Mouse (Mus musculus): ENCODE measurements around the gene Ina.
A peak's percentile ranks its signal among the peaks of the same experiment; 100 is the strongest.

The Ina gene

DNA sequence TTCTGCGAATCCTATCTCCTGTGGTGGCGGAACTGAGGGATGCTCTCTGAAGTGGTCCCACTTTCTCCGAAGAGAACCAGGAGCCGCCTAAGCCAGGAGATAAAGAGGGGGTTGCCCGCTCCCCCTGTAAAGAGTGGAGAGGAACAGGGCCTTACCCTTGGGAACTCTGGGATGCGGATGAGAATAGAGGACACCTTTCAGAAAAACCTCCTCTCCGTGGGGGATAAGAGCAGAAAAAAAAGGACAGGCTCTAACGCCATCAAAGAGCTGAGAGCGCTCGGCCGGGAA, 395 bp upstream of the Ina start:
- DNase-seq (ENCODE audit: low spot score) = no peak

DNA sequence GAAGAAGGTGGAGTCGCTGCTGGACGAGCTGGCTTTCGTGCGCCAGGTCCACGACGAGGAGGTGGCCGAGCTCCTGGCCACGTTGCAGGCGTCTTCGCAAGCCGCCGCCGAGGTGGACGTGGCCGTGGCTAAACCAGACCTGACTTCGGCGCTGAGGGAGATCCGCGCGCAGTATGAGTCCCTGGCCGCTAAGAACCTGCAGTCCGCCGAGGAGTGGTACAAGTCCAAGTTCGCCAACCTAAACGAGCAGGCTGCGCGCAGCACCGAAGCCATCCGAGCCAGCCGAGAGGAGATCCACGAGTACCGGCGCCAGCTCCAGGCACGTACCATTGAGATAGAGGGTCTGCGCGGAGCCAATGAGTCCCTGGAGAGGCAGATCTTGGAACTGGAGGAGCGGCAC, 898 bp downstream of the Ina start:
- DNase-seq (ENCODE audit: low spot score) = peak; percentile 7

DNA sequence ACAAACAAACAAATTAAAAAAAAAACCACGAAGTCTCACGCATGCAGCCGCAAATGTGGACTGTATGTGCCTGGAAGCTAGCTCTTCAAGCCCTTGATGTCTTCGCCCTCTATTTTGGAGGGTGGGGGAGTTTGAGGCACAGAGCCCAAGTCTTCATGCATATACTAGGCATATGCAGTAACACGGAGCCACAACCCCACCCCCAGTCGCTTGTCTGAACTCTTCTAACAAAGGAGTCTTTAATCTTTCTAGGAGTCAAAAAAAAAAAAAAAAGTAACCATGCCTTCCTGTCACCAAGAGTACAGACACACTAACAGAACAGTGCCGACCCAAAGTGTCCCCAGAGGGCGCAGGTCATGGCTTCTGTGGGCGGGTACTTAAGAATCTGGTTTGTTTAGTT, 1.5 kb downstream of the Ina start:
- DNase-seq (ENCODE audit: low spot score) = no peak

DNA sequence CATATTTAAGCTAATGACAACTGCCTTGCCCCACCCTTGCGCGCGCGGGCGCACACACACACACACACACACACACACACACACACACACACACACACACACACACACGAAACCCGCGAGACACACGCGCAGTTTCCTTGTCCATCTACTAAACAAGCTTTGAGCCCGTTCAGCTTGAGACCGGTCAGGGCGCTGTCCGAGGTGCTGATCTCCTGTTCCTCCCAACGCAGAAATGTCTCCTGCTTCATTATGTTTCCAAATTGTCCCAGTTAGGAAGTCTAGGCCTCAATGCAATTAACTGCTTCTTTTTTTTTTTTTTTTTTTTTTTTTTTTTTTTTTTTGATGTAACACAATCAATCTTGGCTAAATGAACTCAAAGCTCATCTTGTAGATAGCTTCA, 2.0 kb downstream of the Ina start:
- peak; percentile 80 for DNase-seq (ENCODE audit: low spot score)

DNA sequence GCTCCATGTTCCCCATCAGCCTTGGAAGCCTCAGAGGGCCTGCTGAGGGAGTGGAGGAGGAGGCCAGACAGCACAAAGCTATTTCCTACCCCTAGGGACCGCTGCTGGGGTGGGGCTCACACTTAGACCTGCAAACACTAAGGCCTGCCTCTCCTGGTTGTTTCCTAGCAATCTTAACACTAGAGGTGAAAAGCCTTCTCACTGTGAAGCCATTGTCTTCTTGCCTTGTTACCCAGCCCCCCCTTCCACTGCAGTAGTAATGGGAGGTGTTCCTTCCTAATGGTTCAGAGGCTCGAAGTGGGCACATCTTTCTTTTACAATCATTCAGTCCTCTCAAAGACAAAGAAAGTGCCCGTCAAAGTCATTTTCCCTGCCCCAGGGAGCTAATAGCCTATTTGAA, 3.3 kb downstream of the Ina start:
- DNase-seq (ENCODE audit: low spot score) = no peak

DNA sequence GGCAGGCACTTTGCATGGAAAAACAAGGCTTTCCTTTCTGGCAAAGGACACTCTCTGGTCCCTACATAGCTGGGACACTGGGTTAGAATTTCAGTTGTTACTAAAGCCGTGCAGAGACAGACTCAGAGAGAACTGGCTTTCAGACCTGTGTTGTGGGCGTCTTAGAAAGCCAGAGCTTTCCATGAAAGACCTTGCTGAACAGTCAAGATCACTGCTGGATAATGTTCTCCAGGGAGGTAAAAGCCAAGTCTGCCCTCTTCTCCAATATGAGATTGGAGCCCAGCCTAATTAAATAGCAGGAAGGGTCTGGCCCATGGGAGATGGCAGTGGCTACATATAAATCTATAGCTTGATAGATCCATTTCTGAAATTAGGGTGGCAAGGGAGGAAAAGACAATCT, 3.8 kb downstream of the Ina start:
- no peak for DNase-seq (ENCODE audit: low spot score)

DNA sequence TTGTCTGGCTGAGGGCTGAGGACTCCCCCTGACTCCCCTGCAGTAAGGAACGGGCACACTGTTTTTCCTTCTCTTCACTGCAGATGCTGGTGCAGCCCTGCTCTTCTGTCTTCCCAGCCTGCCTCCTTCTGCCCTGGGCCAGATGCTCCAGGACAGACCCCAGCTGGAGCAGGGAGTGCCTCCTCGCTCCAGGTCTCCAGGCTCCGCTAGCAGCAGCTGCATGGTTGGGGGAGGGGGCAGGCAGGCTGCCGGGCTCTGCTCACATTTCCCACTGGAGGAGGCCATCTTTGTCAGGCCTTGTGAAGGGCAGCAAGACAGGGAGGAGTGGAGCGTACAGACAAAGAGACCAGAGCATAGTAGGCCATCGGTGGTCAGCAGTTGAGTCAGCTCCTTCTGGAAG, 4.8 kb downstream of the Ina start:
- DNase-seq (ENCODE audit: low spot score) = no peak

DNA sequence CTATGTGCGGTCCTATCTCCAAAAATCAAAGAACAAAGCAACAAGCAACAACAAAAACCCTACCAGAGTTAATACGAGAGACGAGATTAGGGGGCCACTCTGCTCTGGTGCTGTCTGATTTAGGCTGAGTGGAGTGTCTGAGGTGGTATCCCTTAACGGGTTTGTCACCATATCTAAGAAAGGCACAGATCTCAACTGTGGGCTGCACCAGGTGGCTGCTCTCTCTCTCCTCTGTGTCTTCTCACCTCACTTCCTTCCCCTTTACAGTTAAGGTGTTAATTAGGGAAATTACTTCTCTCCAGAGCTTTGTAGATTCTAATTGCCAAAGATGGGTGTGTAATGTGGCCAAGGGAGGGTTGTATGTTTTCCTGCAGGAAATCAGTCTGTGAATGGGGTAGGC, 8.2 kb downstream of the Ina start:
- DNase-seq (ENCODE audit: low spot score) = no peak

DNA sequence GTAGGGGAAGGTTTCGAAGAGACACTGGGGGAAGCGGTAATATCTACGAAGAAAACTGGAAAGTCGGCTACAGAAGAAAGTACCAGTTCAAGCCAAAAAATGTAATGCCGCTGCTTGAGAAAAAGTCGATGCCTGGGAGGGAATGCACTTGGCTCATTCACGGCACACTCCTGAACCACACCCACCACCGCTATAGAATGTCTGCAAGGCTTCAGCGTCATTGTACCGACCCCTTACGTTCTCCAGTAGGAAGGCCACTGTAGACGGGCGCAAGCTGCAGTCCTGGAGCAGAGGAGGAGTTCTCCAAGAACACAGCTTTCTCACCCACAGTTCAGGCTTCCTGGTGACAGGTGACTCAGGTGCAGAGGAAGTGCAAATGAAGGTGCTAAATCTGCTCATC, 9.0 kb downstream of the Ina start:
- DNase-seq (ENCODE audit: low spot score) = no peak

DNA sequence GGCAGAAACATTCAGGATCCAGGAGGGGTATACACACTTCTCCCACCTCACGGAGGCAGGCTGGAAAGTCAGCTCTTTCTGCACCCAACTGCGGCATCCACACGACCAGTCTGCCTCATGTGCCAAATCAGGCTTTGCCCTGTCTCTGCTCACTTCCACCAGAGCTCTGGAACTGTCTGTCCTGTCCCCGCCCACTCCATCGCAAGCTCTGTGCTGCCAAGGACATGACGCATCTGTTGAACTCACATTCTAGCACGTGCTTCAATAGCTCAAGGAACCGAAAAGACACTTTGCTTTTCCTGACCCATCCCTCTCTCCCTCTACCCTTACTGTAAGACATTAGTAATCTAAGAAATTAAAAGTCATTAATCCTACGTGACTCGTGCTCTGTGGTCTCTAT, 10.5 kb downstream of the Ina start:
- DNase-seq (ENCODE audit: low spot score) = no peak

DNA sequence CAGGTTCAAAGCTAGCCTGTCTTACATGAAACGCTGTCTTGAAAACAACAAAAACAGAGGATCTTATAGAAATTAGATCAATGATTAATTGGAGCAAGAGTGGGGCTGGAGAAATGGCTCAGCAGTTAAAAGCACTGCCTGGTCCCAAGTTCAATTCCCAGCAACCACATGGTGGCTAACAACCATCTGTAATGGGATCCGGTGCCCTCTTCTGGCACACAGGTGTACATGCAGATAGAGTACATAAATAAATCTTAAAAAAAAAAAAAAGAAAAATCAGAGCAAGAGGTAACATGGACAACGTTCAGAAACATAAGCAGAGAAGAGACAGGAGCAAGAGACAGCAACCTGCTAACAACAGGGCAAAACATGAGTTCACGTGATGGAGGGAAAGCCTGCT, 12.0 kb downstream of the Ina start:
- DNase-seq (ENCODE audit: low spot score) = no peak

DNA sequence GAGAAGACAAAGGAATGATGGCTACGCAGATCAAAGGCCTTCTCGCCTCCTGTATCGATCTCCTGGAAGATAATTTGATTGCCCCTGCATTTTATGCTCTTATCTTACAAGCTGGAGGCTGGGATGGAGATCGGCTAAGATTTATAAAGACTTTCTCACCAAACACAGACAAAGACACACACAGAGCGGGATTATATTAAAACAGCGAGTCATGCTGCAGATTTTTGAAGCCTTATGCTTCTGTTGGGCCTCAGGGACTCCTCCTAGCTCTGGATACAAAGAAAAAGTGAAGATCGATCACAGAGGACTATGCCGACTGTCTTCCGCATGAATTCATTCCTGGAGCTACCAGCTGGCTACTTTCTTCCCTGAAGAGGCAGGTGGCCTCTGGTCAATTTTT, 15.3 kb downstream of the Ina start:
- DNase-seq (ENCODE audit: low spot score) = no peak

DNA sequence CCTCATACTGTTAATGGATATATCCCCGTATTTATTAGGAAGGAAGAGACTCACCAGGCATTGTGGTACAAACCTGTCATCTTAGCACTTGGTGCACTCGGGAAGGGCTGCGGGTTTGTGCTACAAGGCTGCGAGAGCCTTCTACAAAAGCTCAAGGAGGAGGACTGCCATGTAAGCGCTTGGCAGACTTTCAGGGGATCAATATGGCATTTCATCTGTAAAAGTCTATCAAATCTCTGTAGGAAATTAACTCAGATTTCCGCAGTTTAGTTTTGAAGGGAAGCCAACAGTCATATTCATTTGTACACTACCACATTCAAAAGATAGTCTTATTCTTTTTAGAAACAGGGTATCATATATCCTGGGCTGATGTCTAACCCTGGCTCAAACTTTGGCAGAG, 17.3 kb downstream of the Ina start:
- no peak for DNase-seq (ENCODE audit: low spot score)

DNA sequence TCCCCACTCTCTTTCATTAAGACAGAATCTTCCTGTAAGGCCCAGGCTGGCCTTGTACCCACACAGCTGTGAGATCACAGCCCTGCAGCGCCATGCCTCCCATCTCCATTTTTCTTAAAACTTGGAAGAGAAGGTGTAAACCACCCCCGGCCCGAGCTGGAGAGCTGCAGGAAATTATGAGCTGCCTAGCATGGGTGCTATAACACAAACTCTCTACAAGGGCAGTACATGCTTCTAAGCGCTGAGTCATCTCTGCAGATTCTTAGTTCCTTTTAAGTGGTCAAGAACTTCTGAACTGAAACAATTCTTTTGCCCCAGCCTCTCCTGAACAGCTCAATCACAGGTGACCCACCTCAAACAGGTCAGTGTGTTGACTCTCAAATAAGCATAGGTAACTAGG, 20.4 kb downstream of the Ina start:
- no peak for DNase-seq (ENCODE audit: low spot score)

DNA sequence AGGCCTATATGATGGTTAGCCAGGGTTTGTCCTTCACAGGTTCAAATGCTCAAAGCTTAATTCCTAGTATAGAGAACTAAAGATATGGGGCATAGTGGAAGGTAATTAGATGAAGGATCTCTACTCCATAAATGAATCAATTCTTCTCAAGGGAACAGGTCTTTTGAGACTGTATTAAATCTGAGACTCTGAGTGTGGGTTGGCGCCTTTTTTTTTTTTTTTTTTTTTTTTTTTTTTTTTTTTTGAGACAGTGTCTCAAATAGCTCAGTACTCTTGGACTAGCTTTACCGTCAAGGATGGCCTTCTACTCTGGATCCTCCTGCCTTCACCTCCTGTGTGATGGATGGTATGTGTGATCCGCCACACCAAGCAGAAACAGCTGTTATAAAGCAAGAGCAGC, 22.1 kb downstream of the Ina start:
- no peak for DNase-seq (ENCODE audit: low spot score)

DNA sequence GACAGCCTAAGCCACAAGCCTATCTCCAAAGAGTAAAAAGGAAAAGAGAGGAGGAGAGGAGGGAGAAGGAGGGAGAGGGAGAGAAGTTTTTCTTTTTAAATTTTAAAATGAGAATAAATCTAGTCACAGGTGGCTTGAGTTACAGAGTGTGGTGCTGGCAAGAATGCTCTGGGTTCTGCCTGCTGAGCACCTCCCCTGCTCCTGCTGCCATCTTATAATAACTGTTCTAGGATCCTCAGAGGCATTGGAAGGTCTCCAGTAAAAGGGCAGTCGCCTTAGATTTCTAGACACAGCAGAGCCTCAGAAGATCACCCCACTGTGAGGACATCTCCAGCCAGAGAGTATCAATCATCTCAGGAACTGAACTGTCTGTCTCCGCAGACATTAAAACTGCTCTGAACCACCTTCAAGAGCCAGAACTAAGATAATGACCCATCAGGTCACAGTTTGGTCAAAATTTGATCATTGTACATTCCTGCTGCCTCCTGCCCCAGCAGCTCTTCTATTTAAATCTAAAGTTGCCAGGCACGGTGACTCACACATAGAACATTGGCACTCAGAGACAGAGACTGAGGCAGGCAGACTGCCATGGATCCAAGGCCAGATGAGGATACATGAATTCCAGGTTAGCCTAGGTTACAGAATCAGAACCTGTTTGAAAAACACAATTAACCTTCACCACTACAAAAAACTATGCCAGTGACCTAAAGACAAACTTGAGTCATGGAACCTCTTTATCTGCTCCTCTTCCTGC, 26.4 kb downstream of the Ina start:
- no peak for DNase-seq (ENCODE audit: low spot score)

DNA sequence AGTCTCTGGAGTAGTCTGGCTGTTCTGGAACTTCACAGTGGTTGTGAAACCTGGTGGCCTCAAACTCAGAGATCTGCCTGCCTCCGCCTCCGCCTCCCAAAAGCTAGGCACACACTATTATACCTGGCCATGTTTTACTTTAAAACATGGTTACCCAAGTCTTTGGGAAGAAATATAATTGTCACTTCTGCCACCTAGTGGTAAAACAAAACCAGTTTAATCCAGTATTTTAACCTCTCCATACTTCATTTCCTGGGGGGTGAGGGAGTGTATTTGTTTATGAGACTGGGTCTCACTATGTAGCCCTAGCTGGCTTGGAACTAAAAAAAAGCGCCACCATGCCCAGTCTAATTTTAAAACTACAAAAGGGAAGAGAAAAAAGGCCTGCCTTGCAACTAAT, 29.1 kb downstream of the Ina start:
- no peak for DNase-seq (ENCODE audit: low spot score)

DNA sequence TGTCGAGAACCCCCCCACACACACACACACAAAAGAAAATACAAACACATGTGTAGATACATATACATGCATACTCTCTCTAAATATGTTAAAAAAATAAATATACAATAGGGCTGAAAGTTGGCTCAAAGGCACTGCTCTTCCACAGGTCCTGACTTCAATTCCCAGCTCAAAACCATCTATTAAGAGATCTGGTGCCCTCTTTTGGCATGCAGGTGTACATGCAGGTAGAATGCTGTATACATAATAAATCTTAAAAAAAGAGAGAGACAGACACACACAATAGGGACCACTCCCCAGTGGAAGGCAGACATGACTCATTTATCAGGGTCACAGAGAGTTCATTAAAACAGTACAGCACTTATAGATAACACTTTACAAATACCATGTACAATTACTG, 31.8 kb downstream of the Ina start:
- DNase-seq (ENCODE audit: low spot score) = no peak

DNA sequence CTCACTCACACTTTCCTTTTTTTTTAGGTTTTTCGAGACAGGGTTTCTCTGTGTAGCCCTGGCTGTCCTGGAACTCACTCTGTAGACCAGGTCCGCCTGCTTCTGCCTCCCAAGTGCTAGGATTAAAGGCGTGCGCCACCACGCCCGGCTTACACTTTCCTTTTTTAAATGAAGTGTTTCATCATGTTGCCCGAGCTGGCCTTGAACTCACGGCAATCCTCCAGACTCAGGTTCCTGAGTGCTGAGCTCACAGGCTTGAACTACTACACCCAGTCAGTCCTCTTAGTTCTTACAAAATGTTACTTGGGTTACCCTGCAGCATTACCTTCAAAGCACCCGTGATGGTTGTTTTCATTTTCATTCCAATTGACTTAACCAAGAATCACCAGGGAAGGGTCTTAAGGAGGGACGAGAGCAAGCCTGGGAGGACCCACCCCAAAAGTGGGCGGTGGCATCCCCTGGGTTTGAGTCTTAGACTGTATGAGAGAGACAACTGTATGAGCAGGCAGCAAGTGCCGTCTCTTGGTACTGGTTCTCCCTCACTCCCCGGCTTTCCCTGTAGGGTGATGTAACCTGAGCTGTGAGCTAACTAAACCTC, 32.8 kb downstream of the Ina start:
- no peak for DNase-seq (ENCODE audit: low spot score)

DNA sequence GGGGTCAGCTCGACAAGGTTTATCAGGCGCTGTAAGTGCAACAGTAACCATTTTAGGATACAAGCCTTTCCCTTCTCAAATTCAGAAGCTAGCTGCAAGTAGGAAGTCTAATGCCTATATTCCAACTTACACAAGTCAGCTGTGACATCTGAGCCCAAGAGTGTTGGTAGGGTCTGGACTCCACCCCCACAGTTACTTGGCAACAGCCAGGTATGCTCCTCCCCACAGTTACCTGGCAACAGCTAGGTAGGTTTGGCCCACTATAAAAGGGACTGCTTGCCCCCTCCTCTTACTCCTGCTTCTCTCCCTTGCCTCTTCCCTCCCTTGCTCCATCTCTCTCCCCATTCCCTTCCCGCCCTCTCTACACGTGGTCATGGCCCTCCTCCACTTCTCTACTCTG, 34.6 kb downstream of the Ina start:
- no peak for DNase-seq (ENCODE audit: low spot score)

DNA sequence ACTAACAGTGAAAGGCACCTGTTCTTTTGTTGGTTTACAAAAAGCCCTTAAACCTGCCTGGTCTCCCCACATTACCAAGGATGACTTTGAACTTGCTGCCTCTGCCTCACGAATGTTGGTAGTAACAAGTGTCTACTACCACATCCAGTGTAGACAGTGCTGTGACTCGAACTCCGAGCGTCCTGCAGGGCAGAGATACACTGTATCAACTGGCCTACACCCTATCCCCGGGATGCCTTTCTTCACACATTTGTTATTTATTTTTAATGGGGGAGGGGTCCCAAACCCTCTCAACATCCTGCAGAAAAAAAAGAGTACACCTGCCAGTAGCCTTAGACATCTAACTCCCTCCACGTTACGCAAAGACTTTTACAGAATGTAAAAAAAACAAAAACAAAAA, 35.3 kb downstream of the Ina start:
- no peak for DNase-seq (ENCODE audit: low spot score)

DNA sequence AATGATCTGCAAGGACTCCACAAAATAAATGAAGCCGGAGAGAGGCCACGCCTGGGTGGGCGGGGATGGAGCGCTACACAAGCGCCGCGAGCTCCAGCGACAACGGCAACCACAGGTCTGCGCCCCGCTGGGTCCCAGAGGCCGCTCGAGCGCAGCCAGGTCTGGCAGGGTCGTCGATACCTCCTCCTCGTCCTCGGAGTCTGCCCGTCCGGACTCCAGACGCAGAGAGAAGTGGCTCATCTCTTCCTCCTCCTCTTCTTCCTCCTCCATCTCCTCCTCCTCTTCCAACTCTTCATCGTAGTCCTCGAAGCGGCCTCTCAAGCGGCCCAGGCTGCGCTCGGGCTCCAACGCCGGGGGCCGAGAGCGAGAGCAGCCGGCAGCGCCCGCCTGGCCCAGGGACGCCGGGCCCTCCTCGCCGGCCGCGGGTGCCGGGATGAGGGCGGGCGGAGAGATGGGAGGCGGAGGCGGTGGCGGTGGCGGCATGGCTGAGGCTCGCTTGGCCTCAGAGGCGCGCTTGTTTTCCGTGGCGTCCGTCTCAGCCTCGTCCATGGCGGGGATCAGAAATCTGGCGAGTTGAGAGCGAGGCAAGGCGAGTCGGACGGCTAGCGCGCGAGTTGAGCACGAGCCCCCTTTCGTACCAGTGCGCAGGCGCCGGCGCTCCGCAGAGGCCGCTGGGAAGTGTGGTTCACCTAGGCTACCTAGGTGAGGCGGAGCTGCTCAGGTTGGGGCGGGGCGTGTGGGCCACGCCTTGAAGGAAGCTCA, 36.0 kb downstream of the Ina start, which contains the start of gene Pcgf6:
Gene Pcgf6 (minus strand): TSS at position 636 of the 762 bp plus-strand sequence.
- peak; percentile 81 for DNase-seq (ENCODE audit: low spot score)

DNA sequence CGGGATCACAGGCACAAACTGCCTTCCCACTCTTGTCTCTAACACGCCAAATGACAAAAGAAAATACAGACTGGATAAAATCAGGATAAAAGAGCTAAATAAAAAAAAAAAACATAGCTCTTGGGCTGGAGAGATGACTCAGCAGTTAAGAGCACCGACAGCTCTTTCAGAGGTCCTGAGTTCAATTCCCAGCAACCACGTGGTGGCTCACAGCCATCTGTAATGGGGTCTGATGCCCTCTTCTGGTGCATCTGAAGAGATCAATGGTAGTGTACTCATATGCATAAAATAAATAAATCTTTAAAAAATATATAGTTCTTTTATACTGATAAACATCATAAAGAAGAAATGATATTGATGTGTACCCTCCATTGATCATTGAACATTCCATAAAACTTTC, 38.4 kb downstream of the Ina start:
- DNase-seq (ENCODE audit: low spot score) = no peak

DNA sequence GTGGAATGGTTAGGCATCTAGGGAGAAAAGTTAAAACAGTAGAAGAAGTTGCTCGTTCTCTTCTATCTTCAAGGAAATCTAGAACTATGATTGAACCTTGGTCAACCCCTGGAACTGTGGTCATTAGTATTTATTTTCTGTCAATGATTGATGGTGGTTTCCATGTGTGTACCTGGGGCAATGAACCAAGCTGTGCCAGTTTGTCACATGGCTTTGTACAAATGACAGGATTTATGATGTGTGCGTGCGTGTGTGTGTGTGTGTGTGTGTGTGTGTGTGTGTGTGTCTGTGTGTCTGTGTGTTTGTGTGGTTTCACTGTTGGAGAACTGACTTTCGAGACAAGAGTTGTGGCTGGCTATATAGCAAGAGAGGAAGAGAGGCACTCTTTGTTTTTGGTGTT, 39.0 kb downstream of the Ina start:
- DNase-seq (ENCODE audit: low spot score) = no peak

All from ovary, postnatal 36 days (tissue).